Mouse (Mus musculus) embryonic fibroblast, embryonic 13.5 days (primary cell): ENCODE results near the gene Kirrel3.

ENCODE experiments used
- CTCF ChIP-seq: IDR thresholded peaks from 2 replicates; pipeline ENCODE4 v1.5.1; 2011; ENCODE audit warnings: mild to moderate bottlenecking, control low read depth, low read length, moderate library complexity, borderline replicate concordance; ENCODE audit not compliant: insufficient read depth
- POLR2A ChIP-seq: IDR thresholded peaks from 2 replicates; pipeline ENCODE4 v1.6.1; 2011; ENCODE audit warnings: low read depth, mild to moderate bottlenecking, control low read depth, low read length, moderate library complexity

- TF ChIP-seq POLR2A = no peak
- TF ChIP-seq CTCF = peak; percentile 97
Measured at GRCm38 (mm10) chr9:34498651-34499050, 13.0 kb downstream of the Kirrel3 start.
